Mouse (Mus musculus) spleen, postnatal 14 days (tissue): ENCODE data around the gene Sema5a.

Experiments used
- DNase-seq, 2 experiments: peaks; one replicate each; pipeline ENCODE4 v3.0.0; 2021 to 2022; ENCODE audit warnings: low spot score in 2 of 2

Gene Sema5a

GRCm38 (mm10) chr15:32306557-32307243, 62.1 kb downstream of the Sema5a start:
- no peak for DNase-seq

GRCm38 (mm10) chr15:32310834-32311233, 66.2 kb downstream of the Sema5a start:
- no peak for DNase-seq

DNA sequence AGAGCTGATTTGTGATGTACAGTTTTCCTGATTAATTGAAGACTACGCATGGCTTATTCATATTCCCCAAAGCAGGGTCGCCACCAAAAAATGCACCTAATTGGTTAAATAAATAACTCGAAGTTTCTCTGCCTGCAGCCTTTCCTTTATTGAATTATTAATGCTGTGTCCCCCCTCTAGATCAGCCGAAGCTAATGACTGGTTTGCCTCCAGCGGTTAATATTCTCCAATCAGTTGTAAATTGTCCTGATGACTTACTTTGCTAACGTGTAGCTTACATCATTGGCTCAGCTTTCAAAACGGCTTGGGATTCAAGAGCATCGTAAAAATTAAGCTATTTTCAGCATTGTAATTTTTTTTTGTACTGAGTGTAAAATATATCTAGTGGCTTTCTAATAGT, 66.7 kb downstream of the Sema5a start:
- DNase-seq = no peak

DNA sequence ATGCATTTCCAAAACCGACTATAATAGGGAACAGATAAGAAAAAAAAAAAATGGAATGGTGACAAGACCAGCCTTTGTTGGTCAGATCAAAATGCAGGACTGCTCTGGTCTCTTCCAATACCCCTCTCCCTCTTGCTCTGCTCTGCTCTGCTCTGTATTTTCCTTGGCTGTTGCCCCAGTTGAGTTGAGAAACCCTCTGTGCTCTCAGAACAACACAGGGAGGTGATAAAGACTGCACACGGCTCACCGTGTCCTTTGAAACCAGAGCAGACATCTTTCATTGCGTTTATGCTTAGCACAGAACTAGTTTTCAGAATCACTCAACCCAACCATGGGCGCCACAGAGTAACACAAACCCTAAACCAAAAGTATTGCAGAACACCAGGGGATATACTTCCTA, 72.5 kb downstream of the Sema5a start:
- no peak for DNase-seq

DNA sequence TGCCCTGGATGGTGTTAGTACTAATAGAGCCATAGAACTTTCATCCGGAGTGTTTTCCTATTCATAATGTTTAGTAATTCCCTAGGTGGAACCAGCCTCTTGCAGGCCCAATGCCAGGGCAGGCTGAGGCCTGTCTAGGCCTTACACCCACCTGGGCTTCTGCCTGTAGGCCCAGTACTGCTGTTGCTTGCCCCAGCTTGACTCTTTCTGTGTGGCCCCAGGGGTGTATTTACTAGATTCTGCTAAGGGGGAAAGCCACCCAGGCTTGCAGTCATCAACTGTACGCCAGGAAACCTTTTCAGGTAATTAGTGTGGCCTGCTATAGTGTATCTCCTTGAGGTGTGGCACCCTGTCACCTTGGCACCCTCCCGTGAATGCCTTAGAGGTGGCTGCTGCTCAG, 76.1 kb downstream of the Sema5a start:
- DNase-seq = no peak

DNA sequence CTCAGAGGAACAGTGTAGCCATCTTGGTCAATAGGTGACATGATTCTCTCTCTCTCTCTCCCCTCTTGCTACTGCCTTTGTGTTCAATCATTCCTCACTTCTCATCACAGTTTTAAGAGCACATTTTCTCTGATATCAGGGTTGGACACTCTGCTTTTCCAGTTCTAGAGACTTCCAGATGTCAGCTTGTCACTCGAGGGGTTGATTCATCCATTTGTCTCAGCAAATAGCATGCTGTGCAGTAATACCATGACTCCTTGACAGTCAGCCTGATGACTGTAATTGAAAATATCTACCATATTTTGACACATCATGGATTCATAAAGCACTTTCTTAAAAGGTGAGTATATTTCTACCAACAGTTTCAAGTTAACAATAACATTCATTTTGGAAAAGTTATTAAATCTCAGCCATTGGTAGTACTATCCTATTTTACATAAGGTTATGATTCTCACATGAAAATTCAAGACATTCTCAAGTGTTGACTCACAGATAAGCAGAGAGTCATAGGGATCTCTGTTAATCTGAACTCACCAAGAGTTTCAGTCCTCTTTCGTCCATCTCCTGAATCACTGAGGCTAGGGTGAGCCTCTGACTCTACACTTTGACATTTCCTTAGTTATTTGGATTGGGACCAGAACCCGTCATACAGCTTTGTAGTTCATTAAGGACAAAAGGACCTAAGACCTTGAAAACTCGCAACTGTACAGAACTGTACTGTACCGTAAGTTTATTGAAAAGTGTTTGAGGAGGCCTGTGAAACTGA, 78.0 kb downstream of the Sema5a start:
- no peak for DNase-seq

DNA sequence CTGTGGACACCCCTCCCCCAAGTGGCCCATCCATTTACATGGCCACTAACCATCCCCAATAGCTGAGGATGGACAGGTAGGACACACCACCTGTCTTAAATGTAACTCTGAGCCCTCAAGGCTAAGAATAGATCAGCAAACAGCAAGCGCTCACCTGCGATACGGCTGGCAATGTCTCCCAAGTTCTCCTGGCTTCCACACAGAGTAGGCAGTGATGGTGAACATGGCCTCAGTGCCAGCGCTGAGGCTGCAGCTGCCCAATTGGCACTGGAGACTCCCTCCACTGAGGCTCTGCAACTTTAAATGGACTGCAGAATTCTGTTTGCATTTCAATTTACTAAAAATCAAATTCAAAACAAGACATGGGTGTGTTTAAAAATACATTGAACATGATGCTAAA, 78.6 kb downstream of the Sema5a start:
- DNase-seq = no peak

DNA sequence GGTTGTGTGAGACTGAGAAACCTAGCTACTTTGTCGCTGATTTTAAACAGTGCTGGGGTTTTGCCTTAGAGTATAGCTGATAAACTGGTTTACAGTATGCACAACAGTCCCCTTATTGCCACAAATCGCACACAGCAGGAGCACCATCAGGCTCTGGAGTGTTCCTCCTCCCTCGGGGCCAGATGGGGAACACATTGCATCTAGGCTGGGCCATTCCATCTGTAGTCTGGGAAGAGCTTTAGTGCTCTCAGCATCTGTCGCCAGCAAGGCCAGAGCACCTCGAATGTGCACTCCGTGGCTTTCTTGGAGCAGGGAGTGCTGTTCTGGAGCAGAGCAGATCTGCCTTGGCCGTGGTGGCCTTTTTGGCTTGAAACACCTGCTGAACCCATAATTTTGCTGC, 79.5 kb downstream of the Sema5a start:
- DNase-seq = no peak

DNA sequence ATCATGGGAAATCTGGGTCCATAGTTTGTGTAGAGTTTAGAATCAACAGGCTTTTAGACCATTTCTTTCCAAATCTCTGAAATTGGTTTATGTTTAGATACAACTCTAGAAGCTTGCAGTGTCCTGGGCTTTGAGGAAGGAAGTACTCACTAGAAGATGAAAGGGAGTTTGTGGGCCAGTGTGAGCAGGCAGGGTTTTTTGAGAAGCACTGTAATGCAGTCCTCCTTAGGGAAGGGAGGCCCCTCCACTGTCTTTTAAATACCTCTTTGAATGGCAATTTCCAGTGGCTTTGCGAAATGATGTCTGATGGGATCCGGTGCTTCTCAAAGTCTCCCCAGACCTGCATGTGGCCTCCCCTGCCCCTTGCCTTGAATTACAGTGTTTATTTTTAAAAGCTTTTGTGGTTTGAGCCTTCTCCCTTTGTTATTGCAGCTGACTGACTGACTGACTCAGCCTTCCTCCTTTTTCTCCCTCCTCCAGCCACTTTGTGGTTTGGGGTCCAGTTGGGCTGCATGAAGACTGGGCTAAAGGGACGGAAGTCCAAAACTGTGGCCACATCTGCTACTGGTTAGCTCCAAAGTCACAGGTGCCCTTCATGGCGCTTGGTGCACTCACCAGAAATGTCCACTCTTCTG, 83.9 kb downstream of the Sema5a start:
- DNase-seq = no peak

- DNase-seq = no peak
Measured at GRCm38 (mm10) chr15:32329670-32330330, 85.2 kb downstream of the Sema5a start.

GRCm38 (mm10) chr15:32330427-32330826, 85.8 kb downstream of the Sema5a start:
- DNase-seq = no peak

DNA sequence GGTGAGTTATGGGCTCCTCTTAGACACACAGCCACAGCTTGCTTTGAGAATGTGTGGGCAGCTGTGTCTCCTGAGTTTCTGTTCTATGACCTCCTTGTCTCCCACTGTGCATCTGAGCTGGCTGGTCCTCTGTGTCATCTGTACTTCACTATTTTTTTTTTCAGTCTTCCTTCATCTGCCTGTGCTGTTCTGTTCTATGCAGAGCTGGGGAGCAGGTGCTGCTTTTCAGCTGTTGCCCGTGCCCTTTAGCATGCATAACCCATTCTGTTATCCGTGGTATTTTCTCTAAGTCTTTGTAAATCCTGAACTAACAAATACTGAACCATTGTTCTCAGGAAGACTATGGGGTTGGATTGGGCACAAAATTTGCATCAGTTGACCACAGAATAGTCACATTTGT, 86.4 kb downstream of the Sema5a start:
- DNase-seq = no peak

DNA sequence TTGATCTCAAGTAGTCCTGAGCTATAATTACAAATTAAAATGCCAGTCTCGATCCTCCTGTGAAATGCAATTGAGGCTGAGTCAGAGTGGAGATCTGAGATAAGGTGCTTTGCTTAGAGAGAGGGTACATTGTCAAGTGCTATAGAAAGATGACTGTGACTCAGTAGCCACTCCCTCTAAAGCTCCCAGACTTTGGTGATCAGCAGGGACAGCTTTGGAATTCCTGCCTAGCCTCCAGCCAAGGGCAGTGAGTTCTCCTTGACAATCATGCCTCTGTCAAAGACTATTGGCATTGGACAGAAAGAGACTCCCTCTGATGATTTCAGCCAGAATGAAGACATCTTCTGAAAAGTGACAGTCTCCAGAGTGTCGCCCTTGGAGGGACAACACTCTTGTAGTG, 88.8 kb downstream of the Sema5a start:
- DNase-seq = no peak

GRCm38 (mm10) chr15:32337810-32338209, 93.2 kb downstream of the Sema5a start:
- DNase-seq = no peak

DNA sequence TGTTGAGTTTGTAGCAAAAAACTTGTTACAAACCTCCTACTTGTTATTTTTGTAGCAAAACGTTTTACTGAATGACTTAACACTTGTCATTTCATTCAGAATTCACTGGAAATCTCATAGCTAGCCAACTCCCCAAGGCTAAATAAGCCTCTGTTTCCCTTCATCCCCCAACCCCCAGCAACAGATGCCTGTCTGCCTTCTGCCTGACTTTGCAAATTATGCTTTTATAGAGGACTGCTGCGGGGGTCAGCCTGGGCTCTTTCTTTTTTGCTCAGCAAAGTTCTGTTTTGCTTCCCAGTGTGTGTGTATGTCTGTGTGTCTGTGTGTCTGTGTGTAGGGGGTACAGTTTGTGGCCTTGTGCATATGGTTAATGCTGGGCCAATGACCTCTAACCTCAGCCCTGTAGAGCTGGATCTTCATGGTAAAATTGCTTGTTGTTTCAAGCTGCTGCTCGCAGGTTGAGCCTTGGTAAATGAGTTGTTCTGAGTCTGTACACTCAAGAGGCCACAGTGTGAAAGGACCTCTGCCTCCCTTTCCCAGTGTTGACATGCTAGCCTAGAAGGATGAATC, 94.2 kb downstream of the Sema5a start:
- DNase-seq = no peak

- DNase-seq = no peak
Measured at GRCm38 (mm10) chr15:32339426-32339825, 94.8 kb downstream of the Sema5a start.

GRCm38 (mm10) chr15:32341423-32341822, 96.8 kb downstream of the Sema5a start:
- no peak for DNase-seq

DNA sequence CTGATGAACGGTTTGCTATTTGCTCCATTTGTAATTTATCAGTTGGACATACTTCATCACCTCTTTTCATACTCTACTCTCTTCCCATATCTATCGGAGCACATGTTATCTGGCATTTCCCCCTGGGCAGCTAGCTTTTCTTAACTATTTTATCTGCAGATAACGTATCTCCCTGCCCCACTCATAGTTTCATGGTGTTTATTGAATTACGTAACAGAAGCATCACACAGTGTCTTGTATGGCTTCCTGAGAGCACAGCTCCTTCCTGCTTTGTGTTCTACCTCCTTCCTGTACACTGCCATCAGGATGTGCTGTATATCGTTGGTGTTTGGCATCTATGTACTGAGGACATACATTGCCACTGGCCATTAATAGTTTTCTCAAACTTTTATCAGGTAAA, 98.9 kb downstream of the Sema5a start:
- no peak for DNase-seq

DNA sequence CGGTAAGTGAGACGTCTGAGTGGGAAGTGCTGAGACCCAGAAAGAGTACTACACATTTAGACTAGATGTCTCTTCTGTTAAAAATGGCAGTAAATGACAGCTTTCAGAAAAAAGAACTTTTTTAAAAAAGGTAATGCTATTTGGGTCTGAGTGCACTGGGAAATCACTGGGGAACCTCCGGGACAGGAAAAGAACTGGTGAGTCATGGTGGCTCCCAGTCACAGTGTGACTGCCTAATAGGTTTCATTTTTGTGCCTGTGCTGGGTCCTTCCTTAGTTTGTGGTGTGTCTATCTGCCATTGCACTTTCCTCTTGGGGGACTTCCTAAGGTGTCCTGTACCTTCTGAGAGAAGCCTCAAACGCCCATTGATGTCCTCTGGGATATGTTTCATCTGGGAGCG, 102.7 kb downstream of the Sema5a start:
- no peak for DNase-seq

DNA sequence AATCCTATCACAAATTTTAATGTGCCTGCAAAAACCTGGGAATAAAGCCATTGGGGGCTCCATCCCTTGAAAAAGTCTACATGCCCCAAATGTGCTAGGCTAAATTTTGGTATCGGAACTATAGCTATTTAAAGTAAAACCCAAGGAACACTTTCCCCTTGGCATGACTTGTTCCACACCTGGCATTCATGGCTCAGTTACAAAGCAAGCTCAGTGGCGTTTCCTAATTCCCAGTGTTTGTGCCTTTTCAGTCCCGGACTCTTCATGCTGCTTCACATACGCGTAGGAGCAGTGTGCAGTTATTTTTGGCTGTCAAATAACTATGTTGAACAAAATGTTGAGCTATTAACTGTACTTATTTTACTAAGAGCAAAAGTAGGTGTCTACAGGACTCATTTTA, 104.7 kb downstream of the Sema5a start:
- DNase-seq = no peak

GRCm38 (mm10) chr15:32352995-32353394, 108.4 kb downstream of the Sema5a start:
- DNase-seq = no peak

GRCm38 (mm10) chr15:32353513-32353912, 108.9 kb downstream of the Sema5a start:
- DNase-seq = no peak
